Mouse (Mus musculus) stomach, embryonic 14.5 days (tissue): ENCODE data around the gene Samd1. TPM values are rescaled to one million over a fixed set of nuclear protein-coding genes. Genes with fewer than 3 reads are reported as not detected.

Source experiments
- ATAC-seq: fragments of 200-750 bp; cut with Nextera tagmentation; 2 replicates; pipeline ENCODE4 v1.8.0; 2017; ENCODE audit warnings: low read depth, moderate TSS enrichment; ENCODE audit not compliant: insufficient number of reproducible peaks, insufficient read depth, low FRiP score
- H3K27ac ChIP-seq: fragments of 300-500 bp; sonication (generic); 2 replicates; pipeline ENCODE4 v1.5.1; 2014; ENCODE audit warnings: mild to moderate bottlenecking, low read length, moderate library complexity, mixed read lengths
- H3K27me3 ChIP-seq: fragments of 300-500 bp; sonication (generic); 2 replicates; pipeline ENCODE4 v1.6.1; 2014; ENCODE audit warnings: low read length, control low read depth, mixed read lengths; ENCODE audit not compliant: control insufficient read depth, insufficient read depth
- H3K36me3 ChIP-seq: fragments of 300-500 bp; sonication (generic); 2 replicates; pipeline ENCODE4 v1.6.1; 2014; ENCODE audit warnings: mild to moderate bottlenecking, control low read depth, low read length, moderate library complexity, mixed read lengths; ENCODE audit not compliant: control insufficient read depth, insufficient read depth
- H3K4me1 ChIP-seq: fragments of 300-500 bp; sonication (generic); 2 replicates; pipeline ENCODE4 v1.6.1; 2014; ENCODE audit warnings: low read length, control low read depth, mixed read lengths; ENCODE audit not compliant: control insufficient read depth, insufficient read depth
- H3K4me2 ChIP-seq: fragments of 300-500 bp; sonication (generic); replicated peaks from 2 replicates; pipeline ENCODE4 v1.6.1; 2014; ENCODE audit warnings: low read depth, low read length, control low read depth
- H3K4me3 ChIP-seq: fragments of 300-500 bp; sonication (generic); 2 replicates; pipeline ENCODE4 v1.5.1; 2014; ENCODE audit warnings: low read depth, low read length, control low read depth
- H3K9ac ChIP-seq: fragments of 300-500 bp; sonication (generic); replicated peaks from 2 replicates; pipeline ENCODE4 v1.6.1; 2014; ENCODE audit warnings: low read depth, mild to moderate bottlenecking, control low read depth, low read length, moderate library complexity, mixed read lengths
- H3K9me3 ChIP-seq: fragments of 300-500 bp; sonication (generic); 2 replicates; pipeline ENCODE4 v1.6.1; 2016; ENCODE audit warnings: low read depth, low read length, control low read depth; ENCODE audit not compliant: control insufficient read depth
- WGBS: fragments of 180-500 bp; shearing (Covaris S2); extraction: QIAGEN DNeasy Blood & Tissue Kit; methylation state at CpG from one replicate; pipeline ENCODE4 v1.1.7; 2014; 5-methylcytosine and 5-hydroxymethylcytosine counted together
- polyA plus RNA-seq: library from polyadenylated mRNA; unstranded; fragments of >200 nt; fragmentation: Nextera tagmentation; extraction: Ambion mirVana; gene quantifications from 2 replicates; pipeline ENCODE4 v1.2.1, GENCODE M21; 2014

Gene Samd1
- polyA plus RNA-seq, 1 experiment from 2014 or later: 17.5 TPM

- Histone ChIP-seq H3K9ac (peak within 1 kb of the TSS; percentile 18; the same call in 1 of the 2 replicates), H3K27ac (no peak within 1 kb of the TSS), H3K27me3 (peaks cover 28% of the 10 kb centered on the region), H3K36me3 (no peaks in the 10 kb centered on the region), H3K4me3 (peak within 1 kb of the TSS; percentile 49), H3K4me1 (peaks cover 13% of the 10 kb centered on the region), H3K9me3 (no peaks in the 10 kb centered on the region), H3K4me2 (peak within 1 kb of the TSS; percentile 92)
- ATAC-seq: no peak; the same call in 1 of the 2 replicates
- whole genome bisulfite sequencing: under 1% methylated on average over 45 of the region's 45 CpGs
Measured at GRCm38 (mm10) chr8:84011705-84012498, 14.4 kb downstream of the Samd1 start, which contains the start of gene 2210011C24Rik. Gene 2210011C24Rik, minus strand, starts transcription at chr8:84012171.

GRCm38 (mm10) chr8:84012499-84013165, 15.2 kb downstream of the Samd1 start:
- Histone ChIP-seq H3K27me3 (peaks cover 28% of the 10 kb centered on the region), H3K27ac (no peak overlapping the region), H3K4me1 (peaks cover 13% of the 10 kb centered on the region), H3K9ac (no peak overlapping the region), H3K9me3 (no peaks in the 10 kb centered on the region), H3K4me2 (peak overlapping the region; percentile 92), H3K4me3 (peak overlapping the region; percentile 49), H3K36me3 (no peaks in the 10 kb centered on the region)
- whole genome bisulfite sequencing: 13% methylated on average over 35 of the region's 35 CpGs
- ATAC-seq: no peak

DNA sequence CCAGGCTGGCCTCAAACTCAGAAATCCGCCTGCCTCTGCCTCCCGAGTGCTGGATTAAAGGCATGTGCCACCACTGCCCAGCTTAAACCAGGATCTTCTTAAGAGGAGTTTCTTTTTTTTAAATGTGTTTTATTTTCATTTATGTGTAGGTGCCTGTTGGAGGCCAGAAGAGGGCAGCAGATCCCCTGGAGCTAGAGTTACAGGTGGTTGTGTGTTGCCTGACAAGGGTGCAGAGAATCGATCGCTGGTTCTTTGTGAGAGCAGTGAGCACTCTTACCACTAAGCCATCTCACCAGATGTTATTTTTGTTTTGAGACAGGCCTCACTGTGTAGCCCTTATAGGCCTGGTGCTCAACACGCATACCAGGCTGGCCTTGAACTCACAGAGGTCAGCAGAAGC, 18.4 kb downstream of the Samd1 start:
- Histone ChIP-seq H3K36me3 (no peaks in the 10 kb centered on the region), H3K9me3 (no peaks in the 10 kb centered on the region), H3K27ac (no peak overlapping the region), H3K9ac (no peak overlapping the region), H3K4me3 (no peak overlapping the region), H3K4me2 (no peak overlapping the region), H3K4me1 (peaks cover 13% of the 10 kb centered on the region), H3K27me3 (peaks cover 20% of the 10 kb centered on the region)
- ATAC-seq: no peak
- 88% methylated on average over 5 of the region's 5 CpGs for WGBS

DNA sequence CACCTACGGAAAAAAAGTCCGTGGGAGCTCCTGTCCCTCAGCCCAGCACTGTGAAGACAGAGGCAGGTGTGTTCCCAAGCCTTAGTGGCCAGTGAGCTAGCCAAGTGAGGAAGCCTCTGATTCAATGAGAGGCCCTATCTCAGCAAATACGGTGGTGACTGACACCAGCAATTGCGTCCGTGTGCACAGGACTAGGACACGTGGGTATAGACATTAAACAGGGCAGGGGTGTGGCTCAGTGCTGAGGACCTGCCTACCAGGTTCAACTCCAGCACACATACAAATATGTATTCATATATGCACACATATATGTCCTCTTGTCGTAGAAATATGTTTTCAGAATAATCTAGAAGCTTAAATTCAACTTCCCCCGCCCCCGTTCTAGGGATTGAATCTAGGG, 22.3 kb downstream of the Samd1 start:
- no peaks in the 10 kb centered on the region for H3K9me3 ChIP-seq
- WGBS: 76% methylated on average over 9 of the region's 9 CpGs

GRCm38 (mm10) chr8:84021096-84021495, 23.6 kb downstream of the Samd1 start, which contains the start of gene Palm3:
Gene Palm3, plus strand, starts transcription at chr8:84021471.
- H3K9me3 ChIP-seq: no peaks in the 10 kb centered on the region
- 0 out of 2 replicates have a peak within 1 kb of the TSS, but pooled peaks have one; percentile 14 for H3K9ac ChIP-seq
- H3K4me1 ChIP-seq: peaks cover 23% of the 10 kb centered on the region
- no peaks in the 10 kb centered on the region for H3K36me3 ChIP-seq
- peak within 1 kb of the TSS; percentile 18 for H3K4me3 ChIP-seq
- H3K4me2 ChIP-seq: peak within 1 kb of the TSS; percentile 37
- H3K27me3 ChIP-seq: no peaks in the 10 kb centered on the region
- peak within 1 kb of the TSS; percentile 27; the same call in 1 of the 2 replicates for H3K27ac ChIP-seq
- ATAC-seq: peak; percentile 87
- 7% methylated on average over 18 of the region's 18 CpGs for WGBS

More for the DNA sequence above, 22.3 kb downstream of the Samd1 start:
- Histone ChIP-seq H3K27ac (no peak overlapping the region), H3K9ac (no peak overlapping the region), H3K4me2 (no peak overlapping the region), H3K4me3 (no peak overlapping the region), H3K36me3 (no peaks in the 10 kb centered on the region), H3K4me1 (peaks cover 23% of the 10 kb centered on the region), H3K27me3 (no peaks in the 10 kb centered on the region)
- ATAC-seq: no peak

DNA sequence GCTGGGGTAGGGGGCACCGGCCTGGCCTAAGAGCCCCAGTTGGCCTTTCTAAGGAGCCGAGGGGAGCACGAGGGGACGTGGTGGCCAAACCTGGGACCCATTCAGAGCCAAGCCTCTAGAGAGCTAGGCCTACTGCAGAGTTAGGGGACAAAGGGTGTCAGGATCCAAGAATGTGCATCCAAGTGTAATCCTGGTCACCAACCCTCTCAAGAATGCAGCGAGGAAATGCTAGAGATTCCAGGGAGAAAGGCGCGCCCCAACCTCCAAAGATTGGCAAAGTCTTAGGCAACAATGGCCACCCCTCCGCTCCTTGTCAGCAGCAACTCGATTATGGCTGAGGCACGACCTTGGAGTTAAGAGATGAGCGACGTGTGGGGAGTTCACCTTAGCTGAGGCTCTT, 24.1 kb downstream of the Samd1 start:
- peak overlapping the region; percentile 27; the same call in 1 of the 2 replicates for H3K27ac ChIP-seq

DNA sequence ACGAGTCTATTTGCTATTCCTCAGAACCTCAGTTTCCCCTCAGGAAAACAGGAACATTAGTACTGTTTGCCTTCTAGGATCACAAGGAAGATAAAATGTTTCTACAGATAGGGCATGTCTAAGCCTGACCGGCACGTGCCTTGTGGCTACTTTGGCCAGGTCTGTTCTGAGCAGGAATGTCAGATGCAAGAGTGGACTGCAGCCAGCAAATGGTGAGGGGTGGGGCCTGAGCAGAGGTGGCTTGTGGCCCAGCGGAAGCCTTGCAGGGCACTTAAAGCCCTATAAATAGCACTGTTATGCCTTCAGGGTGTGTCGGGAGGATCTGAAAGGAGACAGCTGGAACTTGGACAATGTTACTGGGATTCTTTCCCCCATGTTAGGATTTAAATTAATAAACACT, 25.6 kb downstream of the Samd1 start:
- Histone ChIP-seq H3K4me1 (peaks cover 23% of the 10 kb centered on the region), H3K27me3 (no peaks in the 10 kb centered on the region), H3K4me2 (peak overlapping the region; percentile 23), H3K27ac (no peak overlapping the region), H3K4me3 (no peak overlapping the region), H3K9me3 (no peaks in the 10 kb centered on the region), H3K36me3 (no peaks in the 10 kb centered on the region), H3K9ac (no peak overlapping the region)
- ATAC-seq: no peak
- WGBS: 10% methylated on average over 5 of the region's 5 CpGs

More for the DNA sequence above, 24.1 kb downstream of the Samd1 start:
- Histone ChIP-seq H3K9me3 (no peaks in the 10 kb centered on the region), H3K9ac (0 out of 2 replicates have a peak overlapping the region, but pooled peaks have one; percentile 14), H3K36me3 (no peaks in the 10 kb centered on the region), H3K27me3 (no peaks in the 10 kb centered on the region), H3K4me1 (peaks cover 23% of the 10 kb centered on the region), H3K4me2 (peak overlapping the region; percentile 37), H3K4me3 (peak overlapping the region; percentile 18)
- peak; percentile 2; the same call in 1 of the 2 replicates for ATAC-seq
- WGBS: 43% methylated on average over 12 of the region's 12 CpGs

DNA sequence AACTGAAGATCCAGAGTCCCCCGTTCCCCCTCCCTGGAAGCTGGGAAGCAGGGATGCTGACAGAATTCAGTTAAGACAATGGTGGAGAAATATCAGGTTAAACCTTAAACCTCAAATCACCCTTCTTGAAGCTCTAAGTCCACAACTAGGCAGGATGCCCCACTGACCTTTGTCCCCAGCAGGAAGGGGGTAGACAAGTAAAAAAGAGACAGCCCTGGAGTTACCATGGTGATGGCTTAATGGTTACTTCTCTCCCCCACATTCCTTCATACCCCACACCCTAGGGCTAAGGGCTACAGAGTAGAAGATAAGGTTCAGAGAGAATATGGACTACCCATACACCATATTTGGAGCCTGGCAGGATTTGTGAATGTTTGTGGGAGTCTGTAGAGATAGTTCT, 26.2 kb downstream of the Samd1 start:
- no peaks in the 10 kb centered on the region for H3K27me3 ChIP-seq

More for the DNA sequence above, 26.2 kb downstream of the Samd1 start:
- no peak for ATAC-seq
- H3K9ac ChIP-seq: no peak overlapping the region
- H3K27ac ChIP-seq: no peak overlapping the region
- H3K36me3 ChIP-seq: no peaks in the 10 kb centered on the region
- H3K4me2 ChIP-seq: no peak overlapping the region; the same call in 1 of the 2 replicates
- H3K4me1 ChIP-seq: peaks cover 23% of the 10 kb centered on the region
- no peak overlapping the region for H3K4me3 ChIP-seq
- 63% methylated on average over 1 of the region's 1 CpGs for WGBS
- no peaks in the 10 kb centered on the region for H3K9me3 ChIP-seq
